In the genomic region with DNA sequence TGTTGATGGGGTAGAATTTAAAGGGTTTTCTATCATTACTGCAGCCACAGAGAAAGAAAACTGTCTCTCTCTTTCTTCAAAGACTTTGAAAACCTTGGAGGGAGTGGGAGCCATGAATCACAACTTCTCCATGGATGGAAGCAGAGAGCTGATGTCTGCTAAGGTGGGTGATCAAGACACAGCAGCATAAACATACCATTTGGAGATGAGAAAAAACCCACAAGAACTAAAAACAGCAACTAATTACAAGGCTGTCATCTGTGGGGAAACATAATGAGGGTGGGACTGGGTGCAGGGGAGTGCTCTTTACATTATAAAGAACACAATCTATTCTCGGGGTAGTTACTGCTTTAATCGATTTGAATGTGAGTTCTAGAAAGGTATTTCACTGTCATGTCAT, we compare ENCODE assay signal across 17 mouse cellular contexts.
"Had no signal": no experiment of that assay in that cellular context is flagged by ENCODE, and none has a peak within 500 bp of the region (broad histone marks: within the 10 kb centered on the region; RNA-seq: fewer than 3 reads in every experiment).

No protein-coding gene starts in this region.

- H3K9me3 ChIP-seq: kidney, embryonic 15.5 days; liver, embryonic 15.5 days; megakaryocyte, embryonic 14.5 days; midbrain, embryonic 15.5 days; neural tube, embryonic 12.5 days had no signal

- H3K4me3 ChIP-seq: kidney, embryonic 15.5 days; limb, embryonic 13.5 days; liver, embryonic 15.5 days; midbrain, embryonic 15.5 days; neural tube, embryonic 12.5 days had no signal

- H3K4me2 ChIP-seq: kidney, embryonic 15.5 days; limb, embryonic 13.5 days; liver, embryonic 11.5 days; liver, embryonic 15.5 days; lung, embryonic 14.5 days; midbrain, embryonic 11.5 days; midbrain, embryonic 15.5 days; neural tube, embryonic 12.5 days had no signal

- H3K27me3 ChIP-seq: kidney, embryonic 15.5 days; limb, embryonic 13.5 days; liver, embryonic 15.5 days; megakaryocyte, embryonic 14.5 days; midbrain, embryonic 15.5 days; neural tube, embryonic 12.5 days had no signal

- H3K9ac ChIP-seq: kidney, embryonic 15.5 days; limb, embryonic 13.5 days; liver, embryonic 15.5 days; lung, embryonic 14.5 days; midbrain, embryonic 15.5 days; neural tube, embryonic 12.5 days had no signal

- DNase-seq: kidney, adult 2 months; kidney, postnatal 14 days; lung, embryonic 14.5 days; lung, postnatal 14 days; thymus, adult 18-20 months; thymus, postnatal 14 days had no signal

- H3K36me3 ChIP-seq: kidney, embryonic 15.5 days; limb, embryonic 13.5 days; liver, embryonic 15.5 days; midbrain, embryonic 15.5 days; neural tube, embryonic 12.5 days had no signal

- H3K27ac ChIP-seq: kidney, embryonic 15.5 days; limb, embryonic 13.5 days; liver, embryonic 15.5 days; macrophage; midbrain, embryonic 15.5 days; neural tube, embryonic 12.5 days; stomach, postnatal 0 days had no signal

- ATAC-seq: intestine, embryonic 16.5 days; midbrain, embryonic 15.5 days had no signal

- H3K4me1 ChIP-seq: kidney, embryonic 15.5 days; limb, embryonic 13.5 days; liver, embryonic 15.5 days; megakaryocyte, embryonic 14.5 days; midbrain, embryonic 15.5 days; neural tube, embryonic 12.5 days had no signal
